10 mouse cellular contexts compared by ENCODE assay signal in the genomic region with DNA sequence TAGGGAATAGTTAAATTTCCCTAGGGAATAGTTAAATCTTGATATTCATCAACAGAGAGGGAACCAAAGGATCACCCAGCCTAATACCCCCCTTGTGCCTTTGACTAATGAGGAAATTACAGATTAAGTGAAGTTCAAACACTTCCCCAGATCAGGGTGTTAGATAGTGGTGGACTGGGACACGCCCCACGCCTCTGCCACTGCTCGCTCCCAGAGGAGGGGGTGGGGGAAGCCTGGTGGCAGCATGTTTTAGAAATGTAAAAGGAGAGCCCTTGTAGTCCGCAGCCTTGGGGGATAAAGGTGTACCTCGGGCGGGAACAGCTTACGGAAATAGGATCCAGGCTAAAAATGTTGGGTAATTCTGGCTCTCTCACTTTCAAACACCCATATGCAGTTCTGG.
"Had no signal": no experiment of that assay in that cellular context is flagged by ENCODE, and none has a peak within 500 bp of the region (broad histone marks: within the 10 kb centered on the region; RNA-seq: fewer than 3 reads in every experiment).

No protein-coding gene starts in this region.

- H3K4me3 ChIP-seq: layer of hippocampus, adult 2 months; limb, embryonic 10.5 days; liver, embryonic 15.5 days; lung, embryonic 15.5 days; midbrain, embryonic 13.5 days; stomach, embryonic 15.5 days had no signal

- DNase-seq: kidney, postnatal 10 days; right cerebral cortex, postnatal 25 days; thymus, adult 2 months; thymus, postnatal 25 days had no signal

- H3K27ac ChIP-seq: layer of hippocampus, adult 2 months; limb, embryonic 10.5 days; liver, embryonic 15.5 days; lung, embryonic 15.5 days; midbrain, embryonic 13.5 days; stomach, embryonic 15.5 days had no signal
